Mouse (Mus musculus) neural tube, embryonic 10.5 days (tissue): ENCODE measurements around the gene Zbtb20.

Experiments used
- DNase-seq: peaks from one replicate; pipeline ENCODE4 v3.0.0-alpha.2; 2017; ENCODE audit warnings: low spot score; ENCODE audit errors: extremely low spot score

Gene Zbtb20

DNA sequence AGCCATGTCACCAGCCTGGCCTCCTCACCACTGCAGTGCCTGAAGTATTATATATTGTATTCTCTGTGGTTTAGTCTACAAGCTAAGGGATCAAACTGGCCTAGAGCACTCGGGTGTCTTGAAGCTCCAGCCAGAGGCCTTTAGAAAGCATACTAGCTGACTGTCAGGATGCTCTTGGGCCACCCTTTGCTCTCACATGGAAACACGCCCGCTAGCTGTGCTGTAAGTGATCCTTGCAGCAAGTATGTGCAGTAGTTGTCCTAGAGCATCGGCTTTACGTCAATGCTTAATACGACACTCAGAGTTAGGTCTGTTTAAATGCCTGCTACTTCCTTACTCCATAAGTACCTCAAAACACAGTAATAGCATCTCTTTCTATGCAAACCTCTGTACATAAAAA is 604.9 kb downstream of the Zbtb20 start:
- no peak for DNase-seq

DNA sequence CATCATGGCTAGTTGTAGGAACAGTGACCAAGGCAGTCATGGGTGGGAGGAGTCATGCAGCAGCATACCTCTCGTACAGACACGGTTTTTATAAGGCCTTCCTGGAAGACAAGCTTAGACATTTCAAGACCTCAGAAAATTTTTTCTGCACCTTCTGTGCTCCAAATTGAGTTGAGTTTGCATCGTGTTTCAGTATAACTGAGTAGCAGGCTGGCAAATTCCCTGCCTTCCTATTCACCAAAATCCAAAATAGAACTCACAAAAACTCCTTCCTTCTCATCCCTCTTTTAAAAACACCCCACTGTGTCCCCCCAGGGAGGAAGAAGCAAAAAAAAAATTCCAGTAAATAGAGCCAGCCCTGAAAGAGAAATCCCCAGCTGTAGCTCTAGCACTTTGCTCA is 606.4 kb downstream of the Zbtb20 start:
- DNase-seq = no peak

DNA sequence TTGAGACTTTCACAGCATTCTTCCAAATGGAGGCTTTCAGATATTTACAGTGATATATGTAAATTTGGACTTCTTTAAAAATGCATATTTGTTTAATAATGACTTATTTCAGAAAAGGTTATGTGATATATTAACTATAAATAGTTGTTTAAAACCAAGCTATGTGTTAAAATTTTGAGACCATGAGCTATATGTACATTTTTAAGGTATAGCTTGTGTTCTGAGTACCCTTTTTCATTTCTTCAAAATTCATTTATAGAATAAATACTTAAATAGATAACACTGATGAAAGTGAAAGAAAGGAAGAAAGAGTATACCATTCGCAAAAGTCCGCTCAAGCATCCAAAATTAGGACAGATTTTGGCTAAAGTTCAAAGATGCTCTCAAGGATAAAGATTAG is 607.1 kb downstream of the Zbtb20 start:
- no peak for DNase-seq

DNA sequence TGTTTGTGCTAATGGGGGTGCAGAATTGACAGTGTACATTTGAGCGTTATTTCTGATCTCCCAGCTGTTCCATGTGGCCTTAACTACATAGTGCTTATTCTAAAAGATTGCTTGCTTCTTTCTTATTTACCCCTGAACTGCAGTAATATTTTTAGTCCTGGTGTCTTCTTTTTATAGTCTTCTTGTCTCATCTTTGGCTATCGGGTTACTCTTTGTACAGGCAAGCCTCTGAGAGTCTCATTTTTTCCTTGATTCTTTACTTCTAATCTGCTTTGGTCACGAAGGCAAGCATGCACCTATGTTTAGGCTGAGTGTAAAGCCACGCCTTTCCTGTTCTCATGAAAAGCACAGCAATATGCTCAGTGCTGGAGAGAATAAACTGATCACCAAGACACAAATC is 608.7 kb downstream of the Zbtb20 start:
- DNase-seq = no peak

DNA sequence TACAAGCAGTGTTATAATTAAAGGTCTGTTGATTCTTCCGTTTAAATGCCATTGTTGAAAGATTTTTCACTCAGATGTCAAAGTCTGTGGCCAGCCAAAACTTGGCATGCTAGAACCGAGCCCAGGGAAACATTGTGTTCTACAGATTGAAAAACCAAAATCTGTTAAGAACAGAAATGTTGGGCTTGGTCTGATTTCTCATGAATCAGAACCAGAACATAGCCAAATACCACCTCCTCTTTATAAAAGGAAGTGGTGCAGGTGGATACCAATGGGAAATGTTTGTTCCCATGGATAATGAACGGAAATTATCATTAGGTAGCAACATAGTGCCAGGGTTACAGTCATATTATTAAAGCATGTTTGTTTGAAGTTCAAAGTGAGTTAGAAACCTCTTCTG is 613.7 kb downstream of the Zbtb20 start:
- DNase-seq = no peak

DNA sequence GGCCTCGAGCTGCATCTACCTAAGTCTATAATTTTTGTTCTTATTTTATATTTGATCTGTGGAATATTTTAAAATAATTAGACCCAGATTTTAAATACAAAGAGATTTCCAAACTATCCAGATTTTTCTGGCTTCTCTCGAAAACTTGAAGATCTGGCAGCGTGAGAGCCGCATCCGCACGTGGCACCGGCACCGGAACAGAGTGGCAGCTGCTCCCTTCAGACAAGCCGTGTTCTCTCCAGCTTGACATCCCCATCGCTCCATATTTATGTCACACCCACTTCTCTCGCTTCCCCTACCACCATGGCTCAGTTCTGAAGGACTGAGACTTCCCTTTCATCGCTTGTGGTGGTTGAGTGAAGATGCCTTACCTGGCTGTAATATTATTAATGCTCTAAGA is 614.3 kb downstream of the Zbtb20 start:
- no peak for DNase-seq

DNA sequence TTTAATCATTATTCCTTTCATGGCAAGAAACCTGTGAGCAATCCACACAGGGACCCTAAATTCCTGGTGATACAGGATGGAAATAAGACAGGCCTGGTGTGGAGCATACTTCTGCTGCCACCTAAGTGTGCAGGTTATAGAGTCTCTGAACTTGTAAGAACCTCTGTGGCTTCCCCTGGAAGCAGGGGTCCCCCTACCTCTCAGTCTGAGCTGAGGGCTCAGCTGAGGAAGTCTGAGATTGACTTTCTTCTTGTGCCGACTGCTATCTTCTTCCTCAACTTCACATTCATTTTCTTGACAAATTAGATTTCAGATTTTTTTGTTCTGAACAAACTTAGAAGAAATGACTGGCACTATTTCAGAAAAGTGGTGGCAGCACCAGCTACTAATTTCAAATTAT is 617.2 kb downstream of the Zbtb20 start:
- no peak for DNase-seq

DNA sequence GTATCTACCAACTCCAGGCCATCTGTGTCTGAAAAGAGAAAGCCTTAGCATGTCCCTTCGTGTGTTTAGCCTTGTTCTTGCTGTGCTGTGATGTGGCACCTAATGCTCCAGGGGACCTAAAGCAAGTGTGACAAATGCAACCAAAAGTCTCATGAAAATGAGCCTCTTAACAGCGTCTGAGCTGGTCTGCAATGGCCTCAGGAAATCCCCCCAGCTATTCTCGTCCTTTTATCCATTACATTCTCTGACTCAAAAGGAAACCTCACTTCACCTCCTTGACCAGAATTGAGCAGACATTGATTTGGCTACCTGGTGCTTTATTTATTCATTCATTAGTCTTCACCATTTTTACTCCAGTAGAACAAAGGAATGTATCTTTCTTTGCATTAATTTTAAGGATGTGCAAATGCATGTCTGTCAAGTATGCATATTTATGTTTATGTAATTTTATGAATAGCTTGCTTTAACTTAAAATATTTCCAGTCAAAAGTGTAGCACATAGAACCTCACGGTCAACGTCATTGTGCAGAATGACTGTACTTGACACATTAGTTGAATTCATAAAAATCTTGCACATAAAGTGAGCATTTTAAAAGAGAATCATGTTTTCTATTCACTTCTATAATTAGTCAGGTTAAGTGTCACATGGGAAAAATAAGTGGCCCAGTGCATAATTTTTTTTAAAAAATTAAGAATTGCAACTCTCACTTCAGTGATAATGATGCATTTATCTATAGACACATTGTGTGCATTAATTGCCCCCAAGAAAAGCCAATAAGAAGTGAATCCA is 618.1 kb downstream of the Zbtb20 start:
- DNase-seq = no peak

DNA sequence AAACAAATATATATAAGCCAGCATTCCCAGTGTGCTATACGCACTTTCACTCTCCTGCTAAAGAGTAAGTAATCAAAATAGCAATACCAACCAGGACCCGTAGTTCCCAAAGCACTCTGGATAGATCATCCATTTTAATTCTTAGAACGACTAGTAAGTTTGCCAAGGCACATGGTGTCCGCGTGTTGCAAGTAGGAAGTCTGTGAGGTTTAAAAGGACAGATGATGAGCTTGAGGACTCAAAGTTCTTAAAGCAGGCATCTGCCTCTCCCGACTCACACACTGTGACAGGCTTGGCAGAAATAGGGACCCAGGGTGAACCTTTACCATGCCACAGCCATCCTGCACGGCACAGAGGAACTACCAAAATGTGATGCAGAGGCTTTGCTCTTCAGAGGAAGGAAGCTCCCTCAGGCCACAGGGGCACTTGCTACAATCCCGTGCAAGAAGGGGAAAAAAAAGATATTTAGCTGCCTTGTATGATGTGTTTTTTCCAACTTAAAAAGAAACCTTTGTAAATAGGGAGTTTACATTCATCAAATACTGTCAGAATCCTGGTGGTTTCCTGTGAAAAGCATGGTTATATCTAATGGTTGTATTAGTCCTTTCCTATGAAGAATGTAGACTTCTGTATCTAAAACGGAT is 619.6 kb downstream of the Zbtb20 start:
- DNase-seq = no peak

DNA sequence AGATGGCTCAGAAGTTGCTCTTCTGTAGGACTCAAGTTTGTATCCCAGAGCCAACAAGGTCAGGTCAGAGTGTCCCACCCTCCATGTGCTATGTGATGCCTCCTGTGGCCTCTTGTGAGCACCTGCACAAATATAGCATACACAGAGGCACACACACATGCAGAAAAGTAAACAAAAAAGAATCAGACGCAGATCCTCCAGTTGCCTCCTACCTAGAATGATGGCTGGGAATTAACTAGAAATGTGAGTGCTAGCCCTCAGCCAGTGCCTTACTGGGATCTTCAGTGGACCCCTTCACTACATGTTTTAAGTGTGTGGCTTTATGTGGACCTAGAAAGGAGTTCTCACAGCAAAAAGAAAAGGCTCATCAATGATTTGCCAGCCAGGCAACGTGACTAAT is 621.4 kb downstream of the Zbtb20 start:
- no peak for DNase-seq

DNA sequence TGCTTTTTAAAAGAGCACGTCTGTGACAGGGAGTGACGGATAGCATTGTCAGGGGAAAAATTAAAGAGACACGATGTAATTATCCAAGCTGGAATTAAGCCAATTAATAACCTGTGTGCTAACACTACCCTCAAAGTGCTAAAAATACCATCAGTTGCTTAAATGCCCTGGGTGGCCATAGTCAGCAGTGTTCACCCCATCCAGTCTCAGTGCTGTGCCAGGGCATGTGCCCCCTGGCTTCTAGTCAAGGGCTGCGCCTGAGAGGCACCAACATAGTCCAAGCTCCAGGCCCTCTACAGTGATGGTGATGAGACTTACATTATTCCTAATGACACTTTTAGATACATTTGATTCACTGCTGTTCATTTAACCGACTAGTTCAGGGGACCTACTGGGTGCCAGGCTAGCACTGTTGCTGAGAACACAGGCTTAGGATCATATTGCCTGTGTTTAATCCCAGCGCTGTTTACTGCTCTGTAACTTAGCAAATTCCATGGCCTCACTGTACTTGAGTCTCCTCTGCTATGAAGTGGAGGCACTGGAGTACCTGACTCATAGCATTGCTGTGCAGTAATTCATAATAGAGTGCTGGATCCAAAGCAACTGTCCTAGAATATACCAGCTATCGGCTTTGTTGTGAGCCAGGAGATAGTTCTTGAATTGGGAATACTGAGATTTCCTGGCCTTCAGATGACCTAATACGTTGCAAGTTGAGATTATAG is 624.6 kb downstream of the Zbtb20 start:
- no peak for DNase-seq

DNA sequence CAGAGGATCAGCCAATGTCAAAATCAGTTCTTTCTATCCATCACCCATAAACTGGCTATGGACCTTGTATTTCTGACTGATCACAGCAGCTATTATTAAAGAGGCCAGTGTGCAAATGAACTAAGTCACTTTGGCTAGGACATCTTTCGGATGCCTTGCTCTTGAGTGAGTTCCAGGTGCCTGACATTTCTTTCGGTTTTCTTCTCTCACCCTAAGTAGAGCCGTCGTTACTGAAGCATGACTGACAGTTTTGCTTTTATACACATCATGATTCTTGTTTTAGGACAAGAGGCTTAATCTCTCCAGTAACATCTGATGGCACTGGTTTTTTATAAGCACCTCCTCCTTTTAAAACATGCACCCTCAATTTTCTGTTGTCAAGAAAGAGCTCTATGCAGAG is 625.6 kb downstream of the Zbtb20 start:
- DNase-seq = no peak

DNA sequence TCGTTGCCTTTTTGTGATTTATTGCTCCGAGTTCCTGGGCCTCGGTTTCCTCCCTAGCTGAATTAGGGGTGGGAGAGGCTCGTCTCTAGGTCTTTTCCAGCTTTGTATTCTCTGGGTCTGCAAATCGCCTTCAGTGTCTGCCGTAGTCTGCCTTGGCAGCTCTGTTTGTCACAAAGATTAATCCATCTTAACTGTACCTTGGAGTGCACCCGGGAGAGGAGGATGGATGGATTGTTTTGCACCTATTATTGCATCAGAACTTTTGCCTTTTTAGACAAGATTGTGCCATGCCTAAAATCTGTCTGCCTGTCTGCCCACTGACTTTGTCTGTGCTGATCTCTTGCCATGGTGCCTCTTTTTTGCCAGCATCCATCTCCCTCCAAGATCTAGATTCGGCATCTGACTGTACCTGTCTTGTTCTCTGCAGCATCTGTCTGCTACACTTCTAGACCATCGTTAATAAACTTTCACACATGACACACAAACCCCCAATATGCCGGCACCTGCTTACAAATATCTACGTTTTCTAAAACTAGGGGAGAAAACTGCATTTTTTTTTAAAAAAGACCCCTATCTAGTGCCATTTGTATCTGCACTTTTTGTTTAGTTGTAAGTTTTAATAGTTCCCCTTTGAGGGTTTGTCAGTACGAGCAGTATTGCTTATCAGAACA is 626.8 kb downstream of the Zbtb20 start:
- DNase-seq = no peak

DNA sequence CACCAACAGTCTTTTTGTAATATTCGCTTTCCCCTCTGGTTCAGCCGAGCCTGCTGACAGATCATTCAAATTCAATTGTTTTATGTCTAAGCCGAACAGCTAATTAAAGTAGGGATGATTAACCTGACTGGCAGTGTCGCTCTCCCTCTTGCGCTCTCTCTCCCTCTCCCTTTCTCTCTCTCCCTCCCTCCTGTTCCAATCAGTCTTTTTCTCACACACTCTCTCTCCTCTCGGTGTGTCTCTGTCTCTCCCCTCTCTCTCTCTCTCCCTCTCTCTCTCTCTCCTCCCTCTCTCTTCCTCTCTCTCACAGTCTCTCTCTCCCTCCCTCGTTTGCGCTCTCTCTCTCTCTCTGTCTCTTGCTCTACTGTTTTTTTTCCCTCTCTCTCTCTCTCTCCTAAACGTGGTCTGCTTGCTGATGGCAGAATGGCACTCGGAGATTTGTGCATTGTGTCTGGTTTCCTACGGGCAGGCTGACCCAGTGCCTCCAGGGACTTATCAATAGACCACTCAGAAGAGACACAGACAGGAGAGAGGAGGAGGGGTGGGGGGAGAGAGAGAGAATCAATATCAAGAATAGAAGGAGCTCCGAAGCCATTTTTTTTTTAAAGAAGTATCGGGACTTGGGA is 627.4 kb downstream of the Zbtb20 start:
- peak; percentile 61 for DNase-seq

DNA sequence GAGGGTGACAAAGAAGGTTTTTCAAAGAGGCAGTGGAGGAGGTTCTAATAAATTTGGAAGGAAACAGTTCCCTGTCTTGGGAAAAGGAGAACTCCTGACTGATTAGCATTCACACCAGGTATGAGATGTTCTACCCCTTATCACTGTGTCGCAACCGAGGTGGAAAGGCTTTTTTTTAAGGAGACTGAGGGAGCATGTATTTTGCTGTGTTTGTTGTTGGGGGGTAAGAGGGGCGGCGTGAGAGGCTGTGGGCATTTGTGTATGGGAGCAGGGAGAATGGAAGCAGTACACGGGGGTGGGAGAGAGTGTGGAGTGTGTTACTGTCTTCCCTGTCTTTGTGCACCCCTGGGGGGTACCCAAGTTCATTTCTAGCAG is 627.9 kb downstream of the Zbtb20 start:
- peak; percentile 35 for DNase-seq

DNA sequence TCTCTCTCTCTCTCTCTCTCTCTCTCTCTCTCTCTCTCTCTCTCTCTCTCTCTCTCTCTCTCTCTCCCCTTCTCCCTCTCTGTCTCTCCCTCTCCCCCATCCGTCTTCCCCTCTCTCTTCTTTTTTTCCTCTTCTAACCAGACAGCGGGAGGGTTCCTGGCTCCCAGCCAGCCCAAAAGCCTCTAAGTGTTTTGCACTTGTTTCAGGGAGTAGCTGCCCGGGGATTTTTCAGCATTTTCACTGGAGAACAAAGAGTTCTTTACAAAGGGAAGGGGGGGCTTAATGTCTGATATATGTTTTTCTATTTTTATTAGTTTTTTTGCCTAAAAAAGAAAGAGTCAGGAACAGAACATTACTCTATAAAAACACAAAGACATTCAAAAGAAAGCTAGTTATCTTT is 628.5 kb downstream of the Zbtb20 start:
- DNase-seq = peak; percentile 27

DNA sequence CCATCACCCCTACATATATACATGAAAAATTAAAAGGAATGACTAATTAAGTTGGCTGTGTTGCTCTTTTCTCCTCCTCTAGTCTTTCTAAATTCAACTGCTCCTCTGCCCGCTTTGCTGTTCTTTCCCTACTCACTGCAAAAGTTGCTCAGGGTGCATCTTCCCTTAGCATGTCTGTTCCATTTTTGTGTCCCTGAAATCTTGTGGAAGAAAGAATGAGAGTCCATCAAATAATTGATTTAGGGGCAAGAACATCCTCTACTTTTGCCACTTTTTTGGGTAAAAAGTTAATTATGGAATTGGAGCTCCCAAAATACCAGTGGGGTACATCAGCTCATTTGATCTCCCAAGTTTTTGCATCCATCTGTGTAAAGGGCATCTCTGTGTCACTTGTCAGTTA is 628.9 kb downstream of the Zbtb20 start:
- no peak for DNase-seq

DNA sequence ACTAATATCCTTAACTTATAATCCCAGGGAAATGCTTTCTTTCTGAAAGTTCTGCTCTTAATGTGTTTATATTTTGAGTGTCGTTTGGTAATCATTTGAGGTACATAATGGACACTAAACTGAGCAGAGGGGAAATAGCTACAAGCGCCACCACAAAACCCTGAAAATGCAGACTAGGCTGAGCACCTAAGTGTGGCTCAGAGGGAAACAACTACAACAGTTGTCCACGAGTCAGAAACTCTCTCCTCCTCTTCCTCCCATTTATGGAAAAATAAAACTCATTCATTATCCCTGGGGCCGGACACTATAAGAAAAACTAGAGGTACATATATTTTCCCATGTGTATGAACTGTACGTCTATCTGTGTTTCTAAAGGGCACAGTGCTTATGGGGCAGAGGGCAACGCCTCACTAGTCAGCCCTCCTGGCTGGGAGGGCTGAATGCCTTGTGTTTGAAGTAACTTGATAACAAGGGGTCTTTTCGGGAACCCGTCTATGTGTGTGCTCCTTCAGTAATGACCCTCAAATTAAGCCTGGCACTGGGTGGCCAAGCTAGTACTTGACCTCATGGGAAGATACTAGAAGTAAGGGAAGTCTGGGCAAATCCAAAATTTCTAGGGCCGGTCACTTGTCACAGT is 629.8 kb downstream of the Zbtb20 start:
- no peak for DNase-seq

DNA sequence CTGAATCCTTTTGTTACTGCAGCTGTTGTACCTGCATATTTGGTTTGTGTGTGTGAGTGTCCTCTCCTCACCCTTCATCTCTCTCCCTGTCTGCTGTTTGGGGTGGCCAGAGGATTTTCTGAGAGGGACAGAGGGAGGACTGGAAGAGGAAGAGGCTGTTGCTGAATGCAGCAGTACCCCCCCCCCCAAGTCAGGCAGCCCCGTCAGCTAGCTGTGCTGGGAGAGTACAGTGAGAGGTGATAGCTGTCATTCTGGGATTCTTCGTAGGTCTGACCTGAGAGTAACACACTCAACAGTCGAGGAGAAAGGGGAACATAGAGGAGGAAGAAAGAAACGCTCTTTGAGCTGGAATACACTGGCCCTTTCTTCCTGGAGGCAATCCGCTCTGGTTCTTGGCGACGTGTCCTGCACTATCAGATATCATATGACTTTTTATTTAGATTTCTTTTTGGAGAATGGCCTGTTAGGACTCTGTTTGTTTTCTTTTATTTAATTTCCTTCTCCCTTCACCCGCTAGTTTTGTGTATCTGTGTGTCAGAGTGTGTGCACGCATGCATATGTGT is 630.6 kb downstream of the Zbtb20 start:
- no peak for DNase-seq

DNA sequence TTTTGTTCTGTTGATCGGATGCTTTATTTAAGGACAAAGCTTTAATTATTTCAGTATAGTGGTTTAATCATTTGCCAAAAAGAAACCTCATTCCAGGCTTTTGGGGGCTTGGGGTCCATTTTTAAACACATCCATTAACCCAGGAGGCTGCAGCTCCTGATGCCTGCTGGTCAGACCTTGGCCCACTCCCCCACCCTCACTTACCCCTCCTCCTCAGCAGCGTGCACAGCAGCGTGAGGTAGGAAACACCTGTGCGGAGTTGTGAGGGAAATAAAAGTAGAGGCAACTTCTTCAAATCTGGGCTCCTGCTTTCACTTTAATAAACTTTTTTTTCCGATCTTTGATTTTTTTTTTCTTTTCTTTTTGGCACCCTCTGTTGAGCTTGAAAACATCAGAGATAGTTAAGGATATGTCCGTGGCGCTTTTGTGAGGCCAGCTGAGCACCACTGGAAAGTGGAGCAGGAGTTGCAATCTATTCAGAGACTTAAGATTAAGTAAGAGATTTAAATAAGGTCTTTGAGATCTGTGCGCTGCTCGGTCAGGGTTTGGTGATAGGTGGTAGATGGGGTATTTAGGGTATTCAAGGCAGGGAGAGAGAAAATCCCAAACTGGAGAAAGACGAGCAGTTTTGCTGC is 631.2 kb downstream of the Zbtb20 start:
- DNase-seq = no peak
